Mouse (Mus musculus) cerebellum, adult 2 months (tissue): ENCODE measurements around the gene Pecam1. TPM values are rescaled to one million over a fixed set of nuclear protein-coding genes. Genes with fewer than 3 reads are reported as not detected.

Experiments used
- DNase-seq, 2 experiments: peaks; one replicate each; pipeline ENCODE4 v3.0.0; 2021
- H3K27ac ChIP-seq: fragments of 200-500 bp; 2 replicates; pipeline ENCODE4 v1.5.1; 2012; ENCODE audit warnings: low read length, control low read depth, inconsistent platforms; ENCODE audit not compliant: insufficient read depth
- H3K27me3 ChIP-seq: fragments of 200-500 bp; 2 replicates; pipeline ENCODE4 v1.6.1; 2012; ENCODE audit warnings: inconsistent platforms, mild to moderate bottlenecking, low read length, moderate library complexity; ENCODE audit not compliant: control insufficient read depth, insufficient read depth
- H3K4me1 ChIP-seq: fragments of 200-500 bp; 2 replicates; pipeline ENCODE4 v1.6.1; 2011; ENCODE audit warnings: low read length; ENCODE audit not compliant: control insufficient read depth, insufficient read depth
- H3K4me3 ChIP-seq: fragments of 200-500 bp; replicated peaks from 2 replicates; pipeline ENCODE3; 2011; ENCODE audit warnings: mild to moderate bottlenecking, low read depth, low read length, control low read depth; ENCODE audit not compliant: insufficient read depth
- CTCF ChIP-seq: fragments of 200-500 bp; IDR thresholded peaks from 2 replicates; pipeline ENCODE4 v1.5.1; 2011; ENCODE audit warnings: low read depth, mild to moderate bottlenecking, control low read depth, low read length, moderate library complexity, borderline replicate concordance; ENCODE audit not compliant: insufficient read depth
- POLR2A ChIP-seq: fragments of 200-500 bp; IDR thresholded peaks from 2 replicates; pipeline ENCODE4 v1.6.1; 2011; ENCODE audit warnings: low read length, control low read depth, borderline replicate concordance; ENCODE audit not compliant: insufficient read depth
- WGBS: fragments of 180-500 bp; shearing (Covaris S2); methylation state at CpG from one replicate; pipeline ENCODE4 v1.1.7; 2018; 5-methylcytosine and 5-hydroxymethylcytosine counted together
- polyA plus RNA-seq: library from polyadenylated mRNA; depleted of rRNA; stranded (reverse); fragments of >200 nt; gene quantifications from 2 replicates; pipeline ENCODE4 v1.2.3, GENCODE M21; 2012

Pecam1 gene
- polyA plus RNA-seq, 1 experiment, result 16.2 TPM

DNA sequence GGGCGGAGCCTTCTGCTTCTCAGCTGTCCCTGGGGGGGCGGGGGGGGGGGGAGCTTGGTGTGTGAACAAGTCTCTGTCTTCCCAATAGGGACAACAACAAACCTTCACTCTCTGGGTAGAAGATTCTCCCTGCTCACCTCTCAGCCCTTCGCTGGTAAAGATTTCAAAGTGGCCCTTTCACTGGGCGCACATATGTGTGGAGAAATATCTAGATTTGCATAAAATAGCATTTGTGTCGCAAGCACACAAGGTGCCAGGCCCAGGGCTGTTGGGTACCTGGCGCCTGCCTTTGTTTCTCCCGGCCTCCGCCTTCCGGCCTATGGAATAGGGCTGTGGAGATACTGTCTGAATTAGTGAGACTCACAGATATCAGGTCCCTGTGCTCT is 12.4 kb upstream of the Pecam1 start:
- WGBS, result 83% methylated on average over 9 of the region's 9 CpGs
- Histone ChIP-seq H3K27ac (no peak overlapping the region), H3K4me3 (no peak overlapping the region)

GRCm38 (mm10) chr11:106762139-106762799 is 11.8 kb upstream of the Pecam1 start:
- H3K27ac ChIP-seq, result no peak overlapping the region
- WGBS, result 66% methylated on average over 5 of the region's 5 CpGs

More for the DNA sequence above, 12.4 kb upstream of the Pecam1 start:
- no peak for DNase-seq
- Histone ChIP-seq H3K4me1 (no peaks in the 10 kb centered on the region), H3K27me3 (no peaks in the 10 kb centered on the region)
- TF ChIP-seq POLR2A, result no peak
- no peak for TF ChIP-seq CTCF

DNA sequence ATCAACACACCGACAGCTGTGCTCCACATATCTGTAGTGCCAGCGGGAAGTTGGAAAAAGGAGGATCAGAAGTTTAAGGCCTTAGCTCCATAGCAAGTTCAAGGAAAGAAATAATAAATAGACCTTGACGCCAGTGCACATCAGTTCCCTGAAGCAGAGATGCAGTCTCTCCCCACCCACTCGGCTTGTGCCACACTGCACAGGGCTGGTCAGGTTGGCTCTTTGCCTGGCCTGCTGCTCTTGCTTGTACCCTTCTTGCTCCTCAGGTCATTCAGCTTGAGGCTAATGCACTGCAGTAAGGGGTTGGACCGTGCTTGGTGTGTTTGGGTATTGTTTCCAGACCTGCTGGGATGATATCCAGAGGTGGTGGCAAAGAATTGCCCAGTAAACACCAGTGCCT is 10.1 kb upstream of the Pecam1 start:
- DNase-seq, result no peak
- Histone ChIP-seq H3K27ac (no peak overlapping the region), H3K4me1 (no peaks in the 10 kb centered on the region), H3K27me3 (no peaks in the 10 kb centered on the region), H3K4me3 (no peak overlapping the region)
- WGBS, result 75% methylated on average over 5 of the region's 5 CpGs
- TF ChIP-seq CTCF (no peak), POLR2A (no peak)

More at GRCm38 (mm10) chr11:106762139-106762799, 11.8 kb upstream of the Pecam1 start:
- no peak overlapping the region for H3K4me3 ChIP-seq
- no peak for TF ChIP-seq POLR2A
- TF ChIP-seq CTCF, result no peak
- H3K27me3 ChIP-seq, result no peaks in the 10 kb centered on the region
- H3K4me1 ChIP-seq, result no peaks in the 10 kb centered on the region
- no peak for DNase-seq

DNA sequence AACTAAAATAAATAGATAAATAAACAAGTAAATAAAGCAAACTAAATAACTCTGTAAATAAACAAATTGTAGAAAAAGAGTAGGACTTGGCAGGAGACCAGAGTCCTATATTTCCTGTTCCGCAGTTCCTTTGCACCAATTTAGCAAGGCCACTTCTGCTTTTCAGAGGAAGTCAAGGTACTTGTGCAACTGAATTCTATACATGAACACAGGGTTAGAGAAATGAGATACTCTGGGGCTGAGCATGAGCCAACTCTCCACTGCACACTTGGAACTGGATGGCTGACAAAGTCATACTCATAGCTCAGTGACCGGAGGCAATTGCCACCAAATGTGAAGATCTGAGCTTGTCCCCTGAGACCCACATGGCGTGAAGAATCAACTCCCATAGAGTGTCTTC is 8.6 kb upstream of the Pecam1 start:
- 81% methylated on average over 3 of the region's 3 CpGs for WGBS
- H3K4me1 ChIP-seq, result no peaks in the 10 kb centered on the region
- no peaks in the 10 kb centered on the region for H3K27me3 ChIP-seq
- TF ChIP-seq CTCF, result no peak
- no peak overlapping the region for H3K4me3 ChIP-seq
- no peak overlapping the region for H3K27ac ChIP-seq
- no peak for DNase-seq

DNA sequence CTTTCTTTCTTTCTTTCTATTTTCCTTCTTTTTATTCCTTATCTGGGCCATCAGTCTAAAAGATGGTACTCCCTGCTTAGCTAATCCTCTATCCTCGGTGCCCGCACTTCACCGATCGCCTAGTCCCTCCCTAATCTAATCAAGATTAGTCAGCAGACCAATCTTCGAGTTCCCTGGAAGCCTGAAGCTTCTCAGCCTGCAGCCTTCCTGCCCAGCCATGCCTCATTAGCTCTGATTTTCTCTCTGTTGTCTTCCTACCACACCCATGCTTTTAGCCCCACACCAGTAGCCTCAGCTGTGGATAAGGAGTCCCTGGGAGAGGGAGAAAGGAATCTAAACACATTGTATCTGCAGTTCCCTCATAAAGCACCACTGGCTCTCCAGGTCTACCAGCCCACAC is 5.2 kb upstream of the Pecam1 start:
- WGBS, result 53% methylated on average over 5 of the region's 5 CpGs
- no peak overlapping the region for H3K4me3 ChIP-seq
- H3K27ac ChIP-seq, result no peak overlapping the region
- no peak for DNase-seq
- H3K27me3 ChIP-seq, result no peaks in the 10 kb centered on the region
- no peak for TF ChIP-seq CTCF
- no peak for TF ChIP-seq POLR2A
- H3K4me1 ChIP-seq, result no peaks in the 10 kb centered on the region

DNA sequence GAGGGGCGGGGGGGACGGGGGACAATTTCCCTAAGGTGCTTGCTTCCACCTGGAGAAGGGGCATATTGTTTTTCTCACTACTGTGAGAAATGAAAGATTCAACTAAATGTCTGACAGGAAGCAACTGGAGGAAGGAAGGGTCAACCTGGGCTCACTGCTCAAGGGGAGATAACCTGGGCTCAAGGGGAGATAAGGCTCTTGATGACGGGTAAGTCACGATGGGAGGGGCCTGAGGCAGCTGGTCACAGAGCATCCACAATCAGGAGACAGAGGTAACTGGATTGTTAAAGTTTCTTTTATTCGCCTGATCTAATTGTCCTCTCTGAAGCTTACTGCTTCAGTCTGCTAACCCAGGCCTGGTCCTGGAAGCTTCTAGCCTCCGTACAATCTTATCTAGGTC is 2.9 kb upstream of the Pecam1 start:
- Histone ChIP-seq H3K4me1 (no peaks in the 10 kb centered on the region), H3K4me3 (no peak overlapping the region), H3K27ac (no peak overlapping the region), H3K27me3 (no peaks in the 10 kb centered on the region)
- no peak for TF ChIP-seq POLR2A
- no peak for TF ChIP-seq CTCF
- WGBS, result 90% methylated on average over 6 of the region's 6 CpGs
- no peak for DNase-seq

GRCm38 (mm10) chr11:106752103-106752502 is 1.7 kb upstream of the Pecam1 start:
- no peaks in the 10 kb centered on the region for H3K4me1 ChIP-seq
- DNase-seq, result no peak
- no peak overlapping the region for H3K4me3 ChIP-seq
- TF ChIP-seq POLR2A, result no peak
- no peak for TF ChIP-seq CTCF
- H3K27ac ChIP-seq, result no peak overlapping the region
- WGBS, result 89% methylated on average over 7 of the region's 7 CpGs
- no peaks in the 10 kb centered on the region for H3K27me3 ChIP-seq
